ENCODE assay signal across 23 mouse cellular contexts in genomic region chr16:95415921-95416320, GRCm38 (mm10).
DNase-seq lines count a peak whose midpoint lies in the region; ATAC-seq lines count a peak whose summit lies in the region.
"Had no signal": no experiment of that assay in that cellular context is flagged by ENCODE, and none has a peak within 500 bp of the region (broad histone marks: within the 10 kb centered on the region; RNA-seq: fewer than 3 reads in every experiment).

No protein-coding gene starts in this region.

- peak; percentile 61 for DNase-seq in heart, adult 11 months
- no peak for DNase-seq in heart, adult 18-20 months
- DNase-seq in MN1 (ENCODE audit: low spot score) = peak; percentile 17
- no peak for DNase-seq in right cerebral cortex, postnatal 25 days
- no peak for DNase-seq in T-cell, adult 2 months (ENCODE audit: low spot score)
- DNase-seq: adrenal gland, adult 2 months; adrenal gland, postnatal 14 days; B cell, adult 2 months; cerebellum, adult 11-12 months; cerebellum, adult 8-10 months; cerebellum, postnatal 10 days; cerebellum, postnatal 36 days; gastrocnemius, postnatal 36 days; heart, adult 2 months; heart, postnatal 14 days; heart, postnatal 4 days; kidney, adult 11 months; kidney, adult 8-10 months had no signal

- ATAC-seq in common myeloid progenitor, adult 5-6 weeks (replicated peaks; ENCODE audit: low read depth, poor library complexity, severe bottlenecking) = peak; percentile 71
- ATAC-seq in megakaryocyte, adult 5-6 weeks (ENCODE audit: poor library complexity, severe bottlenecking) = peak; percentile 62
- no peak for ATAC-seq in activated CD4-positive, CD25-positive, alpha-beta regulatory T cell, adult 4 months
- ATAC-seq: forebrain, embryonic 14.5 days; hindbrain, postnatal 0 days had no signal

Comparison
In these comparisons a context has a peak if more than half of its experiments do, and no peak if none do; other contexts are left out.
1. DNase-seq: peak in heart, adult 11 months (single experiment) and MN1 (single experiment); none in heart, adult 18-20 months (0 of 2), right cerebral cortex, postnatal 25 days (single experiment) and T-cell, adult 2 months (single experiment).